Mouse (Mus musculus): ENCODE measurements around the gene Gm20924.
"Not testable (repeated sequence)": the region's sequence is repeated elsewhere in the genome, so short reads cannot be mapped to it uniquely, and the experiment has no call there.

Gene Gm20924

DNA sequence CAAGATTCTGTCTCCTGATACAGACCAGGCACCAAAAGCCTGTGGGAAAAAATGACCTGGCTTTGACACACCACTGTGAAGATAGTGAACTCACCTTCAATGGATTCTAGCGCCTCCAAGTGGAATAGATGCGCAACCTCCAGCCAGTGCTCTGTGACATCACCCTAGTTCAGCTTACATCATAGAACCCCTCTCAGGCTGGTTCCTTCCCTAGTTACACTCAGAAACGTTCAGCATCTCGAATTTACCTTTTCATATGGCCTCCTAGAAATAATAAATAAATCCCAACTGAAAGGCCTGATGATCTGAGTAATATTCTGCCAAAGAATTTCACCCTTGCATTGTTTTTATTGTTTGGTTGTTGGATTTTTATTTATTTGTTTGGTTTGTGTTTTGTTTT, at the start of gene Gm20924:
TSS of gene Gm20924 (minus strand) at position 101 of the 400 bp plus-strand sequence.
- not testable (repeated sequence) for DNase-seq (ENCODE audit: low read depth, low spot score)
